Mouse (Mus musculus): ENCODE data around the gene Fance. TPM values are rescaled to one million over a fixed set of nuclear protein-coding genes. Genes with fewer than 3 reads are reported as not detected.
A peak's percentile ranks its signal among the peaks of the same experiment; 100 is the strongest.
"Not testable (repeated sequence)": the region's sequence is repeated elsewhere in the genome, so short reads cannot be mapped to it uniquely, and the experiment has no call there.

Gene Fance
- polyA plus RNA-seq, 1 experiment: 21.7 TPM

DNA sequence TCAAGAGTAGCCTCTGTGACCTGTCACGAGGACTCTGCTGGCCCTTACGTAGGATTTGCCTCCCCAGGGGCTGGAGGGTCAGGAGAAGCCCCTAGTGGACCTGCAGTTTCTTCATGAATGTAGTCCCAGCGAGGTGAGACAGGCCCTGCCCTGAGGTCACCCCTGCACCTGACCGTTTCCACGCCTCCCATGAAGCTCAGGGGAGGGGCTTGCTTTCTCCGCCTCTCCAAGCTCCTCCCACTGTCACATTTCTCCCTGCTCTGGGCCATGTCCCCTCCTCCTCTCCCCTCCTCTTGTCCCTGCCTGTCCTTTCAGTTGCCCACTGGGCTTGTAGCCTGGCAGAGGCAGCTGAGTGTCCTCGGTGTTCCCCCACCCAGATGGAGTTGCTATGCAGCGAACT is 3.8 kb downstream of the Fance start:
- 70% methylated on average over 8 of the region's 8 CpGs for WGBS
- TF ChIP-seq POLR2A (IDR thresholded peaks at IDR 0.05; ENCODE audit: borderline replicate concordance, extremely low read depth, low read depth, low read length) (no peak), CTCF (IDR thresholded peaks at IDR 0.05; ENCODE audit: insufficient read depth, low read length) (no peak)
- Histone ChIP-seq H3K4me3 (replicated peaks; ENCODE audit: extremely low read depth, low read depth, low read length) (no peak overlapping the region), H3K4me1 (ENCODE audit: control insufficient read depth, insufficient read depth, low read length) (no peaks in the 10 kb centered on the region; the same call in 1 of the 2 replicates)
- DNase-seq: no peak

DNA sequence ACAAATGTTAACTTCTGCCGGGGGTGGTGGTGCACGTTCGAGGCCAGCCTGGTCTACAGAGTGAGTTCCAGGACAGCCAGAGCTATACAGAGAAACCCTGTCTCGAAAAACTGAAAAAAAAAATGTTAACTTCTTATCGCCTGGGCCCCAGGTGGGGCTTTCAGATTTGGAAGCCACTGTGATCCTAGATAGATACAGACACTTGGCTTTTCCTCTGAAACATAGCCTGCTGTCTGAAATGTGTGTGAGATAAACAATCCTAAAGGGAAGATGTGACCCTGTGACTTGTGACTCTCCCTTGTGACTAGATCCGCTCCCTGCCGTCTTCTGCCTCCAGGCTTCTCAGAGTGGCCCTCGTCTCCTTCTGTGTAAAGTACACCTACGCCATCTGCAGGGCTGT is 4.4 kb downstream of the Fance start:
- 86% methylated on average over 9 of the region's 9 CpGs for WGBS
- no peak for DNase-seq
- TF ChIP-seq CTCF (IDR thresholded peaks at IDR 0.05; ENCODE audit: insufficient read depth, low read length) (no peak), POLR2A (IDR thresholded peaks at IDR 0.05; ENCODE audit: borderline replicate concordance, extremely low read depth, low read depth, low read length) (no peak)
- no peaks in the 10 kb centered on the region; the same call in 1 of the 2 replicates for H3K4me1 ChIP-seq (ENCODE audit: control insufficient read depth, insufficient read depth, low read length)
- no peak overlapping the region for H3K4me3 ChIP-seq (replicated peaks; ENCODE audit: extremely low read depth, low read depth, low read length)

DNA sequence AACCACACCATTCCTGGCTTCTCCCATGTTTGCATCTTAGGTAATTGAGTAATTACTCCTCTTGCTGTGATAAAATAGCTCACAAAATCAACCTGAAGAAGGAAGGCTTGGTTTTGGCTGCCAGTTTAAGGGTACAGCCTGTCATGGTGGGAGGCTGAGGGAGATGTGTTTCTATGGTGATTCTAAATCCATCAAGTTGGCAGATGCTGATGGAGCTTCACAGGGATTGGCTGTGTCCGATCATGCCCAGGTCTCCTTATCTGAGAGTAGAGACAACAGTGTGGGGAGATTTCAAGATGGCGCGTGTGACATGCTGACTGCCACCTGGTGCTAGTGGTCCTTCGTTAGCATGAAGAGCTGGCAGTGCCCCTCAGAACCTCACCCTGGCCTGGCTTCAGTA is 8.4 kb downstream of the Fance start:
- TF ChIP-seq POLR2A (IDR thresholded peaks at IDR 0.05; ENCODE audit: borderline replicate concordance, extremely low read depth, low read depth, low read length) (no peak), CTCF (IDR thresholded peaks at IDR 0.05; ENCODE audit: insufficient read depth, low read length) (no peak)
- 83% methylated on average over 4 of the region's 4 CpGs for WGBS
- Histone ChIP-seq H3K4me1 (ENCODE audit: control insufficient read depth, insufficient read depth, low read length) (no peaks in the 10 kb centered on the region), H3K4me3 (replicated peaks; ENCODE audit: extremely low read depth, low read depth, low read length) (no peak overlapping the region)
- no peak for DNase-seq

DNA sequence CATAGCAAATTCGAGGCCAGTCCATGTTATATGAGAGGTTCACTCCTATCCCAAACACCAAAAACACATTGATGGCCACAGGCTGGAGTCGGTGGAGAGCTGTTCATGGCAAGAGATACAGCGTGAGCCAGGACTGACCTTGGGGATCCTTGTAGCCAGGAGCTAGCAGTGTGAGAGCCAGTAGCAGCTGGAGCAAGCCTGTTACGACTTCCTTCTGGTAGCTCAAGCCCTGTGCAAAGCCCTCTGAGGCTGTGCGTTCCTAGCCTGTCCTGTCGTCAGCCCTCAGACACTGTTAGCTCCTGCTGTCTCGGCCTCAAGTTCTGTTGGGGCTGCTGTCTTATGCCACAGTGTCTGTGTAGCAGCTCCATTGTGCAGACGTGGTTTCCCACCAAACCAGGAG is 10.5 kb downstream of the Fance start:
- no peak for TF ChIP-seq POLR2A (IDR thresholded peaks at IDR 0.05; ENCODE audit: borderline replicate concordance, extremely low read depth, low read depth, low read length)
- TF ChIP-seq CTCF (IDR thresholded peaks at IDR 0.05; ENCODE audit: insufficient read depth, low read length): no peak
- Histone ChIP-seq H3K4me1 (ENCODE audit: control insufficient read depth, insufficient read depth, low read length) (peaks cover 7% of the 10 kb centered on the region), H3K4me3 (replicated peaks; ENCODE audit: extremely low read depth, low read depth, low read length) (no peak overlapping the region)
- DNase-seq: no peak
- 91% methylated on average over 8 of the region's 8 CpGs for WGBS

DNA sequence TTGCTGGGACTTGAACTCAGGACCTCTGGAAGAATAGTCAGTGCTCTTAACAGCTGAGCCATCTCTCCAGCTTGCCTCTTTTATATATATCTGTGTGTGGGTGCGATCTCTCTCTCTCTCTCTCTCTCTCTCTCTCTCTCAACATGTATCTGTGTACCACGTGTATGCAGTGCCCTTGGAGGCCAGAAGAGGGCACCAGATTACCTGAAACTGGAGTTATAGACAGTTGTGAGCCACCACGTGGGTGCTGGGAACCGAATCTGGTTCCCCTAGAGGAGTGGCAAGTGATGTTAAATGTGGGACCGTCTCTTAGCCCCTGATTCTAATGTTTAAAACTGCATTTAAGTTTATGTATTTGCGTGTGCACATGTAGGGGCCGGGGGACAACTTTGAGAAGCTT is 11.1 kb downstream of the Fance start:
- not testable (repeated sequence) for H3K4me3 ChIP-seq (replicated peaks; ENCODE audit: extremely low read depth, low read depth, low read length); H3K4me1 ChIP-seq (ENCODE audit: control insufficient read depth, insufficient read depth, low read length); DNase-seq
- WGBS: 94% methylated on average over 7 of the region's 7 CpGs

DNA sequence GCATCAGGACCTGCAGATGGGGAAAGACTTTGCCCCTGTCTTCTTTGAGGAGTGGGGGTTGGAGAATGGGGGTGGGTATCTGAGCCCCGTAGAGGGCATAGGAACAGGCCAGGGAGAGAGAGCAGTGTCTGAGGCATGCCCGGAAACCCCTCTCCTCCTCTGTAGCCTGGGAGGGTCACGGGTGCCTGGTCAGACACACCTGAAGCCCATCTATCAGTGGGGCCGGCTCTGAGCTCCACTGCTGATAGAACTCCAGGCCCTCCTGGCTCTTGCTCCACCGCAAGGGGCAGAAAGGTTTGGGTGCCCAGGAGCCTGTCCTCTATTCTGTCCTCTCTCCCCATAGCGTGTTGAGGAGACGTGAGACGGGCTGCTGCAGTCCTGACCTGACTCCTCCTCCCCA is 12.4 kb downstream of the Fance start:
- H3K4me1 ChIP-seq (ENCODE audit: control insufficient read depth, insufficient read depth, low read length): peaks cover 7% of the 10 kb centered on the region
- TF ChIP-seq POLR2A (IDR thresholded peaks at IDR 0.05; ENCODE audit: borderline replicate concordance, extremely low read depth, low read depth, low read length) (no peak), CTCF (IDR thresholded peaks at IDR 0.05; ENCODE audit: insufficient read depth, low read length) (no peak)
- no peak overlapping the region for H3K4me3 ChIP-seq (replicated peaks; ENCODE audit: extremely low read depth, low read depth, low read length)
- DNase-seq: no peak
- 96% methylated on average over 8 of the region's 8 CpGs for WGBS

DNA sequence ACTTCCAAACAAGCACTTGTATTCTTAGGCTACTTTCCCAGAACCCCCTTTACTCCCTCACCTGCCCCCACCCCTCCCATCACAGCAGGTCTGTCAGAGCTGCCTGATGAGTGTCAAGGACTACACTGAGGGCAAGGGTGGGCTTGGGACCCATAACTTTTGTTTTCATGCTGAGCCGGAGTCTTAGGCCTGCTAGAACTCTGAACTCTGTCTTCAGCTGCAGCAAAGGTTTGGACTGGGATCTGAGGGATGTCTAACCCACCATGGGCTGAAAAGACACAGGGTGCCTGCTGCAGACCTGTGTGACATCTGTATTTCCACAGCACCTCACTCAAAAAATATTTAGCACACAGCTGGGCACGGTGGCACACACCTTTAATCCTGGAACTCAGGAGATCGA is 13.6 kb downstream of the Fance start:
- Histone ChIP-seq H3K4me3 (replicated peaks; ENCODE audit: extremely low read depth, low read depth, low read length) (no peak overlapping the region), H3K4me1 (ENCODE audit: control insufficient read depth, insufficient read depth, low read length) (peaks cover 7% of the 10 kb centered on the region)
- 80% methylated on average over 3 of the region's 3 CpGs for WGBS
- TF ChIP-seq POLR2A (IDR thresholded peaks at IDR 0.05; ENCODE audit: borderline replicate concordance, extremely low read depth, low read depth, low read length): no peak
- TF ChIP-seq CTCF (IDR thresholded peaks at IDR 0.05; ENCODE audit: insufficient read depth, low read length): no peak
- no peak for DNase-seq

DNA sequence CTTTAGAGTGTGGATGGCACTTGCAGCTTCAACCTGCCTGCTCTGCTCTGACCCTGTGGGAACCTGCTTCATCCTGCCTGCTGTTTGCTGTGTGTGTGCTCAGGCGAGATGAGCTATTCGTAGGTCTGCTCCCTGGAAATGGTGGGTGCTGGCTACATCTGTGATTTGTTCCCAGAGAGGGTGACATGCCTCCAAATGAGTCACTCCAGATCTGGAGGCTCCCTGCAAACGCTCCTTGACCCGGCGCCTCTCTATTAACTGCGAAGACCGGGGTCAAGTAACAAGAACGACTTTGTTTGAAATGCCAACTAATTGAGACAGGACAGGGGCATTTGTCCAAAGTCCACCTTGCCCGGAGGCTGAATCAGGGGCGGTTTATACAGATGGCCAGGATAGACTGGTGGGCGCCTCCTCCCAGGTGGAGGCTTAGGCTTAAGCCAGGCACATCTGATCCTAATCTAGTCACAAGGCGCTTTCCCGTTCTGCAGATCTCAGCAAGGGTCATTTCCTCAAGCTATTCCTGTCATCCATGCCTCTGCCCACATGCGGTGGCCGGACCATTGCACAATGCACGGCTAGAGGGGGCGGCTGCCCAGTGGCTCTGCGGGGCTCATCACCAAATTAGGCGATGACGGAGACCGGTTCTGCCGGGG is 14.5 kb downstream of the Fance start:
- TF ChIP-seq CTCF (IDR thresholded peaks at IDR 0.05; ENCODE audit: insufficient read depth, low read length): no peak
- TF ChIP-seq POLR2A (IDR thresholded peaks at IDR 0.05; ENCODE audit: borderline replicate concordance, extremely low read depth, low read depth, low read length): 0 out of 2 replicates have a peak, but pooled peaks have one; percentile 20
- peaks cover 7% of the 10 kb centered on the region for H3K4me1 ChIP-seq (ENCODE audit: control insufficient read depth, insufficient read depth, low read length)
- no peak for DNase-seq
- H3K4me3 ChIP-seq (replicated peaks; ENCODE audit: extremely low read depth, low read depth, low read length): peak overlapping the region; percentile 50
- WGBS: 13% methylated on average over 22 of the region's 22 CpGs

DNA sequence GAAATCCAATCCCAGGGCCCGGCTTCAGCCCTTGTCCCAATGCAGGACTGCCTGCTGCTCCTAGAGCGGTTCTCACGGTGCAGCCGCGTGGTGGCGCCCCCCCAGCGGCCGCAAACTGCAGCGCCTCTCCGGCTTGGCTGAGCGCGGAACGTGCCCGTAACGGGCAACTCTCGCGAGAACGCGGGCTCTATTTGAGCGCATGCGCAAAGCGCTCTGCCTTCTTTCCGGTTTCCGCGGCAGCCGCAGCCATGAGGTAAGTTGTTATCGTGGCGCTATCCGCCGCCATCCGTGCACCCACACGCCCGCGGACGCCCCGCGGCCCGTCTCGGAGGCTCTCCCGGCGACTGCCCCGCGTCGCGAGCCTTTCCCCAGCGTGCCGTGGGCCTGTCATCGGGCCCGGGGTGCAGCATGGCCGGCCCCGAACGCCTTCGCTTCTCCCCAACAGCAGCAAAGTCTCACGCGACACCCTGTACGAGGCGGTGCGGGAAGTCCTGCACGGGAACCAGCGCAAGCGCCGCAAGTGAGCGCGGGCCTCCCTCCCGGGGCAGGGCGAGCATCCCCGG is 15.1 kb downstream of the Fance start, which contains the start of gene Rpl10a:
Gene Rpl10a (plus strand): TSS at position 106 of the 563 bp plus-strand sequence.
- under 1% methylated on average over 67 of the region's 67 CpGs for WGBS
- TF ChIP-seq POLR2A (IDR thresholded peaks at IDR 0.05; ENCODE audit: borderline replicate concordance, extremely low read depth, low read depth, low read length) (peak; percentile 97), CTCF (IDR thresholded peaks at IDR 0.05; ENCODE audit: insufficient read depth, low read length) (peak; percentile 32)
- peaks cover 7% of the 10 kb centered on the region for H3K4me1 ChIP-seq (ENCODE audit: control insufficient read depth, insufficient read depth, low read length)
- DNase-seq: peak; percentile 98
- H3K4me3 ChIP-seq (replicated peaks; ENCODE audit: extremely low read depth, low read depth, low read length): peak within 1 kb of the TSS; percentile 64

DNA sequence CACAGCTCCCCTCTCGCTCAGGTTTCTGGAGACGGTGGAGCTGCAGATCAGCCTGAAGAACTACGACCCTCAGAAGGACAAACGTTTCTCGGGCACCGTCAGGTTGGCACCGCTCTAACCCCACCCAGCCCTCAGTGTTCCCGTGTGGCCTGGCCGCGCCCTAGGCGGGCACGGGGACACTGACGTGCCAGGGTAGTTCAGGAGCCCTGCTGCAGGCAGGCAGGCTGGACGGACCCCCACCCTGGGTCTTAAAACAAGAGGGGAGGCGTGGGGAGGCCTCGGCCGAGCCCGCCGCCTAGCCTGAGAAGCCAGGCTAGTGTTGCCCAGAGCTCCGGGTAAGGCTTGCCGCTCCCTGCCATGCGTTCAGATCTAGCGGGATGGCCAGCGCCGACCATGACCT is 15.6 kb downstream of the Fance start:
- Histone ChIP-seq H3K4me3 (replicated peaks; ENCODE audit: extremely low read depth, low read depth, low read length) (peak overlapping the region; percentile 64), H3K4me1 (ENCODE audit: control insufficient read depth, insufficient read depth, low read length) (peaks cover 7% of the 10 kb centered on the region)
- 2% methylated on average over 25 of the region's 25 CpGs for WGBS
- no peak for DNase-seq
- TF ChIP-seq CTCF (IDR thresholded peaks at IDR 0.05; ENCODE audit: insufficient read depth, low read length): no peak
- TF ChIP-seq POLR2A (IDR thresholded peaks at IDR 0.05; ENCODE audit: borderline replicate concordance, extremely low read depth, low read depth, low read length): no peak
